In the genomic region with DNA sequence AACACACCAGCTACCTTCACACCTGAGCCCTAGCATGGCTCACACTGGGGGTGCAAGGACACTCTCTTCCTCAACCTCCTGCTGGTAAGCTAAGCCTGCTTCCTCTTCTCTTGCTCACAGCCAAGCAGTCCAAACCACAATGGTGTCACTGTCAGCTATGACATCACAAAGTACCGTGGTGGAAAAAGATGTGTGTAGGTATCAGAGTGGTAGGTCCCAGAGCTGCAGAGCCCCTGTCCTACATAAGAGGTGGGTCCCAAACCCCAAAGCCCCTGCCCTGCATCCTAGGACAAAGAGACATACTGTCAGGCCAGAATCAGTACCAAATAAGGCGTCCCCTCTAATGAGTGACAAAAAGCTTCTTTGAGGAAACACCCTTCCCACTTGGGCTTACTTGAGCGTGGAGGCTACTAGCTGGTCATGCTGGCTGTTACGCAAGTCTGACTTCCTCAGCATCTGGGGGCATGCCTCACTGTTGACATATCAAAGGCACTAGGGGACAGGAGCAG, we compare ENCODE assay signal across 10 mouse cellular contexts. TPM values are rescaled to one million over a fixed set of nuclear protein-coding genes. Genes with fewer than 3 reads are reported as not detected.
DNase-seq lines count a peak whose midpoint lies in the region; ATAC-seq and TF ChIP-seq lines count a peak whose summit lies in the region.
"Had no signal": no experiment of that assay in that cellular context is flagged by ENCODE, and none has a peak within 500 bp of the region (broad histone marks: within the 10 kb centered on the region; RNA-seq: fewer than 3 reads in every experiment).

No protein-coding gene starts in this region.

- no peak overlapping the region for H3K4me2 ChIP-seq in heart, postnatal 0 days (ENCODE audit: low read depth, low read length)
- H3K4me2 ChIP-seq in forebrain, embryonic 11.5 days (ENCODE audit: low read depth, low read length, severe bottlenecking): no peak overlapping the region
- H3K4me2 ChIP-seq: embryonic facial prominence, embryonic 12.5 days had no signal

- H3K79me2 ChIP-seq in heart, adult 2 months (replicated peaks; ENCODE audit: control insufficient read depth, insufficient read depth, low read length): no peaks in the 10 kb centered on the region

- TF ChIP-seq CTCF in heart, adult 2 months (IDR thresholded peaks at IDR 0.05): no peak
- TF ChIP-seq CTCF in heart, postnatal 0 days (IDR thresholded peaks at IDR 0.05; ENCODE audit: low read depth): no peak
- TF ChIP-seq CTCF in lung, adult 2 months (IDR thresholded peaks at IDR 0.05; ENCODE audit: insufficient read depth, low read length): no peak

- H3K4me3 ChIP-seq in heart, adult 2 months: no peak overlapping the region
- no peak overlapping the region for H3K4me3 ChIP-seq in heart, embryonic 10.5 days
- H3K4me3 ChIP-seq in heart, postnatal 0 days (ENCODE audit: low read depth, low read length): no peak overlapping the region
- no peak overlapping the region for H3K4me3 ChIP-seq in lung, adult 2 months (replicated peaks; ENCODE audit: extremely low read depth, low read depth, low read length)
- no peak overlapping the region for H3K4me3 ChIP-seq in forebrain, embryonic 11.5 days (ENCODE audit: low read depth, low read length)
- H3K4me3 ChIP-seq: embryonic facial prominence, embryonic 12.5 days had no signal

- H3K9me3 ChIP-seq in heart, embryonic 10.5 days: no peaks in the 10 kb centered on the region
- no peaks in the 10 kb centered on the region for H3K9me3 ChIP-seq in heart, postnatal 0 days (replicated peaks; ENCODE audit: control insufficient read depth, low read length)
- H3K9me3 ChIP-seq in forebrain, embryonic 11.5 days (ENCODE audit: control insufficient read depth, low read length): no peaks in the 10 kb centered on the region
- H3K9me3 ChIP-seq: embryonic facial prominence, embryonic 12.5 days had no signal

- no peak for TF ChIP-seq POLR2A in heart, adult 2 months (IDR thresholded peaks at IDR 0.05; ENCODE audit: insufficient read depth, low read depth, low read length)
- TF ChIP-seq POLR2A in lung, adult 2 months (IDR thresholded peaks at IDR 0.05; ENCODE audit: borderline replicate concordance, extremely low read depth, low read depth, low read length): no peak

- no peaks in the 10 kb centered on the region for H3K27me3 ChIP-seq in heart, adult 2 months (ENCODE audit: control insufficient read depth, insufficient read depth, low read length)
- H3K27me3 ChIP-seq in heart, embryonic 10.5 days (ENCODE audit: insufficient read depth, poor library complexity, severe bottlenecking): peaks cover 17% of the 10 kb centered on the region
- H3K27me3 ChIP-seq in heart, postnatal 0 days (ENCODE audit: control insufficient read depth, insufficient read depth, low read length): peaks cover 10% of the 10 kb centered on the region
- H3K27me3 ChIP-seq in forebrain, embryonic 11.5 days (ENCODE audit: control insufficient read depth, insufficient read depth, low read length): peaks cover 2% of the 10 kb centered on the region

- H3K4me1 ChIP-seq in heart, adult 2 months (ENCODE audit: control insufficient read depth, insufficient read depth, low read length): peaks cover 28% of the 10 kb centered on the region
- peaks cover 4% of the 10 kb centered on the region; the same call in 1 of the 2 replicates for H3K4me1 ChIP-seq in heart, embryonic 10.5 days
- 0 out of 2 replicates have a peak, but pooled peaks cover 9% of the 10 kb centered on the region for H3K4me1 ChIP-seq in heart, postnatal 0 days (ENCODE audit: control insufficient read depth, insufficient read depth)
- H3K4me1 ChIP-seq in lung, adult 2 months (ENCODE audit: control insufficient read depth, insufficient read depth, low read length): peaks cover 18% of the 10 kb centered on the region; the same call in 1 of the 2 replicates
- no peaks in the 10 kb centered on the region for H3K4me1 ChIP-seq in forebrain, embryonic 11.5 days (replicated peaks; ENCODE audit: control insufficient read depth, insufficient read depth, low read length)

- ATAC-seq in heart, postnatal 0 days (ENCODE audit: insufficient read depth, low read depth): no peak
- no peak for ATAC-seq in forebrain, embryonic 11.5 days (replicated peaks; ENCODE audit: low FRiP score)

- WGBS in heart, adult 2 months: 51% methylated on average over 4 of the region's 4 CpGs
- WGBS in heart, embryonic 10.5 days: 71% methylated on average over 4 of the region's 4 CpGs
- WGBS in heart, postnatal 0 days: 62% methylated on average over 4 of the region's 4 CpGs
- WGBS in lung, adult 2 months: 58% methylated on average over 4 of the region's 4 CpGs
- WGBS in forebrain, embryonic 11.5 days: 77% methylated on average over 4 of the region's 4 CpGs

- peak; percentile 57 to 77 for DNase-seq in heart, adult 2 months
- DNase-seq in heart, embryonic 10.5 days (ENCODE audit: low spot score): no peak
- DNase-seq in heart, postnatal 0 days (ENCODE audit: low spot score): no peak
- peak; percentile 32 for DNase-seq in lung, adult 2 months
- DNase-seq in spleen, postnatal 36 days (ENCODE audit: low spot score in 2 of 2): peak; percentile 74 to 75
- no peak for DNase-seq in forebrain, embryonic 11.5 days (ENCODE audit: low spot score)
- no peak for DNase-seq in urinary bladder, postnatal 25 days (ENCODE audit: low spot score)
- DNase-seq in cerebellum, adult 11-12 months: no peak

- H3K27ac ChIP-seq in heart, adult 2 months: peak overlapping the region; percentile 38
- H3K27ac ChIP-seq in heart, embryonic 10.5 days: no peak overlapping the region
- peak overlapping the region; percentile 18; the same call in 1 of the 2 replicates for H3K27ac ChIP-seq in heart, postnatal 0 days (ENCODE audit: low read depth)
- H3K27ac ChIP-seq in forebrain, embryonic 11.5 days (ENCODE audit: low read depth, low read length): no peak overlapping the region
- H3K27ac ChIP-seq: embryonic facial prominence, embryonic 12.5 days had no signal

- peaks cover 2% of the 10 kb centered on the region; the same call in 1 of the 2 replicates for H3K36me3 ChIP-seq in heart, adult 2 months (ENCODE audit: control insufficient read depth, insufficient read depth, low read length)
- no peaks in the 10 kb centered on the region for H3K36me3 ChIP-seq in heart, embryonic 10.5 days
- H3K36me3 ChIP-seq in heart, postnatal 0 days (replicated peaks; ENCODE audit: control insufficient read depth, insufficient read depth, low read length): no peaks in the 10 kb centered on the region
- H3K36me3 ChIP-seq in forebrain, embryonic 11.5 days (ENCODE audit: control insufficient read depth, insufficient read depth, low read length): no peaks in the 10 kb centered on the region
- H3K36me3 ChIP-seq: embryonic facial prominence, embryonic 12.5 days; G1E had no signal

- intact Hi-C loops in heart, adult 2 months (cut with DNase I): no loop called here

- peak; percentile 73; the same call in 1 of the 2 replicates for TF ChIP-seq EP300 in heart, adult 2 months (IDR thresholded peaks at IDR 0.05; ENCODE audit: insufficient read depth, low read depth, low read length)
- no peak for TF ChIP-seq EP300 in heart, postnatal 0 days (IDR thresholded peaks at IDR 0.05; ENCODE audit: low read depth)

- H3K9ac ChIP-seq in heart, adult 2 months (ENCODE audit: low read depth, low read length): no peak overlapping the region
- no peak overlapping the region for H3K9ac ChIP-seq in heart, postnatal 0 days (replicated peaks; ENCODE audit: low read depth, low read length)
- no peak overlapping the region for H3K9ac ChIP-seq in forebrain, embryonic 11.5 days (ENCODE audit: low read length)
- H3K9ac ChIP-seq: embryonic facial prominence, embryonic 12.5 days had no signal

RNA-seq across cellular contexts. Expression of gene Tnfrsf1b, which starts 5.9 kb away (rescaled TPM):
- total RNA-seq in heart, adult 2 months (2021): 1 to 10 TPM; 4.8 to 5.4 TPM
- polyA plus RNA-seq in heart, adult 2 months (2012; rRNA removed): 7.6 and 10.9 TPM in 2 replicates
- 2.5 and 4.2 TPM in 2 replicates for polyA plus RNA-seq in heart, embryonic 10.5 days (2016; fragmentation: Nextera tagmentation; extraction: Ambion mirVana)
- total RNA-seq in heart, postnatal 0 days (2014; rRNA removed; ENCODE audit: low replicate concordance): 11.1 and 26.5 TPM in 2 replicates
- 2.0 TPM in 2 replicates for polyA plus RNA-seq in heart, postnatal 0 days (2015; fragmentation: Nextera tagmentation; extraction: Ambion mirVana)
- polyA plus RNA-seq in lung, adult 2 months (2012; rRNA removed): 32.2 and 39.5 TPM in 2 replicates
- polyA plus RNA-seq in forebrain, embryonic 11.5 days (2014; fragmentation: Nextera tagmentation; extraction: Ambion mirVana): 2.1 TPM in 2 replicates
- total RNA-seq: G1E had no signal
- polyA plus RNA-seq: G1E had no signal

RNA-seq across cellular contexts. Expression of gene Vps13d, which starts 46.0 kb away (rescaled TPM):
- 10 to 100 TPM; 65.8 to 77.1 TPM for total RNA-seq in heart, adult 2 months (2021)
- 24.8 and 41.5 TPM in 2 replicates for polyA plus RNA-seq in heart, adult 2 months (2012; rRNA removed)
- polyA plus RNA-seq in heart, embryonic 10.5 days (2016; fragmentation: Nextera tagmentation; extraction: Ambion mirVana): 6.3 and 6.4 TPM in 2 replicates
- 32.2 and 42.6 TPM in 2 replicates for total RNA-seq in heart, postnatal 0 days (2014; rRNA removed; ENCODE audit: low replicate concordance)
- 7.6 and 9.0 TPM in 2 replicates for polyA plus RNA-seq in heart, postnatal 0 days (2015; fragmentation: Nextera tagmentation; extraction: Ambion mirVana)
- 10.6 and 15.7 TPM in 2 replicates for polyA plus RNA-seq in lung, adult 2 months (2012; rRNA removed)
- 7.9 and 8.3 TPM in 2 replicates for polyA plus RNA-seq in forebrain, embryonic 11.5 days (2014; fragmentation: Nextera tagmentation; extraction: Ambion mirVana)

Comparison
In these comparisons a context has a peak if more than half of its experiments do, and no peak if none do; other contexts are left out.
1. DNase-seq: peak in heart, adult 2 months (2 of 2), lung, adult 2 months (single experiment) and spleen, postnatal 36 days (2 of 2); none in heart, embryonic 10.5 days (single experiment), heart, postnatal 0 days (single experiment), forebrain, embryonic 11.5 days (single experiment), urinary bladder, postnatal 25 days (single experiment) and cerebellum, adult 11-12 months (single experiment).
2. H3K27ac ChIP-seq: peak in heart, adult 2 months (single experiment) and heart, postnatal 0 days (single experiment); none in heart, embryonic 10.5 days (single experiment) and forebrain, embryonic 11.5 days (single experiment).